Mouse (Mus musculus) stomach, postnatal 0 days (tissue): ENCODE data around the gene Fcrla.
A peak's percentile ranks its signal among the peaks of the same experiment; 100 is the strongest.

ENCODE experiments used
- CTCF ChIP-seq: IDR thresholded peaks from 2 replicates; pipeline ENCODE4 v1.5.1; 2016; ENCODE audit warnings: antibody characterized with exemption, low read depth, mild to moderate bottlenecking, moderate library complexity
- EP300 ChIP-seq: optimal IDR thresholded peaks from 2 replicates; pipeline ENCODE3; 2016; ENCODE audit warnings: antibody characterized with exemption

GRCm38 (mm10) chr1:170901536-170902238, 25.7 kb downstream of the Fcrla start:
- TF ChIP-seq EP300 (no peak), CTCF (peak; percentile 90)
